Mouse (Mus musculus): ENCODE measurements around the gene G6pc.
A peak's percentile ranks its signal among the peaks of the same experiment; 100 is the strongest.
"Not testable (repeated sequence)": the region's sequence is repeated elsewhere in the genome, so short reads cannot be mapped to it uniquely, and the experiment has no call there.

G6pc gene

GRCm38 (mm10) chr11:101367326-101367935 is at the start of gene G6pc:
G6pc (plus strand) TSS chr11:101367561.
- DNase-seq (ENCODE audit: low spot score in 2 of 2) = no peak

GRCm38 (mm10) chr11:101323609-101324008 is 43.8 kb upstream of the G6pc start:
- peak; percentile 79 to 81 for DNase-seq (ENCODE audit: low spot score in 2 of 2)

GRCm38 (mm10) chr11:101324763-101325162 is 42.6 kb upstream of the G6pc start, which contains the start of gene Aoc2:
Aoc2 (plus strand) TSS chr11:101325063.
- no peak for DNase-seq (ENCODE audit: low spot score in 2 of 2)

GRCm38 (mm10) chr11:101325201-101325600 is 42.2 kb upstream of the G6pc start:
- not testable (repeated sequence) for DNase-seq (ENCODE audit: low spot score in 2 of 2)

- no peak for DNase-seq (ENCODE audit: low spot score in 2 of 2)
These were observed 41.2 kb upstream of the G6pc start for GRCm38 (mm10) chr11:101326147-101326546.

- no peak for DNase-seq (ENCODE audit: low spot score in 2 of 2)
These were observed 40.0 kb upstream of the G6pc start for GRCm38 (mm10) chr11:101327311-101327710.

- peak; percentile 39 for DNase-seq (ENCODE audit: low spot score in 2 of 2)
These were observed 38.3 kb upstream of the G6pc start for GRCm38 (mm10) chr11:101328941-101329635.

GRCm38 (mm10) chr11:101330371-101330924 is 36.9 kb upstream of the G6pc start, which contains the start of gene Aoc3:
Aoc3 (plus strand) TSS chr11:101330605.
- no peak for DNase-seq (ENCODE audit: low spot score in 2 of 2)

GRCm38 (mm10) chr11:101330961-101331360 is 36.4 kb upstream of the G6pc start:
- DNase-seq (ENCODE audit: low spot score in 2 of 2) = not testable (repeated sequence)

- no peak for DNase-seq (ENCODE audit: low spot score in 2 of 2)
These were observed 34.8 kb upstream of the G6pc start for GRCm38 (mm10) chr11:101332537-101332936.

GRCm38 (mm10) chr11:101334023-101334422 is 33.3 kb upstream of the G6pc start:
- DNase-seq (ENCODE audit: low spot score in 2 of 2) = no peak

- no peak for DNase-seq (ENCODE audit: low spot score in 2 of 2)
These were observed 32.8 kb upstream of the G6pc start for GRCm38 (mm10) chr11:101334516-101334915.

- DNase-seq (ENCODE audit: low spot score in 2 of 2) = no peak
These were observed 31.7 kb upstream of the G6pc start for GRCm38 (mm10) chr11:101335685-101336084.

- DNase-seq (ENCODE audit: low spot score in 2 of 2) = no peak
These were observed 29.1 kb upstream of the G6pc start for GRCm38 (mm10) chr11:101338123-101338760.

GRCm38 (mm10) chr11:101347083-101347775 is 20.1 kb upstream of the G6pc start:
- DNase-seq (ENCODE audit: low spot score in 2 of 2) = no peak

GRCm38 (mm10) chr11:101348774-101349173 is 18.6 kb upstream of the G6pc start:
- no peak for DNase-seq (ENCODE audit: low spot score in 2 of 2)

- DNase-seq (ENCODE audit: low spot score in 2 of 2) = no peak
These were observed 18.1 kb upstream of the G6pc start for GRCm38 (mm10) chr11:101349216-101349615.

- no peak for DNase-seq (ENCODE audit: low spot score in 2 of 2)
These were observed 16.2 kb upstream of the G6pc start for GRCm38 (mm10) chr11:101351100-101351720.

- DNase-seq (ENCODE audit: low spot score in 2 of 2) = no peak
These were observed 15.6 kb upstream of the G6pc start for GRCm38 (mm10) chr11:101351721-101352111.

- DNase-seq (ENCODE audit: low spot score in 2 of 2) = no peak
These were observed 13.9 kb upstream of the G6pc start for GRCm38 (mm10) chr11:101353436-101353835.

GRCm38 (mm10) chr11:101354438-101355010 is 12.8 kb upstream of the G6pc start:
- no peak for DNase-seq (ENCODE audit: low spot score in 2 of 2)
